Mouse (Mus musculus): ENCODE measurements around the gene Mbnl2.

DNA sequence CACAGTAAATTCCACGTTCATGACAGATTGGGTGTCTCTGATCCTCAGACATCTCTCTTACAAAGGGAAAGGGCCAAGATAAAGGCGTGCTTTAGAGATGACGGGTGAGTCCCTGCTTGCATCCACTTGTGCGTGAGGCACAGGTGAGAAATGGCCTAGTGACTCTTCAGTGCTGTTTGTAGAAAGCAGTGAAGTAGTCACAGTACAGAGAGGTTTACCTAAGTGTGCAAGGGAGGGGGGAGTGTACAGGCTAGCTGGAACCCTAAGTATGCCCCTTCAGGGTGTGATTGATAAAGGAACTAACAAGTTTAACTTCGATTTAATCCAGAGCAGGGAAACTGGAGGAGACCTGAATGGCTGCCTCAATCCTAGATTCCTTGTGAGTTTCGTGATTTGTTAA is 130.8 kb downstream of the Mbnl2 start:
- TF ChIP-seq POLR2A (IDR thresholded peaks at IDR 0.05; ENCODE audit: low read depth, low read length) = no peak
- TF ChIP-seq CTCF (conservative IDR thresholded peaks at IDR 0.05 in 1 of 2, IDR thresholded peaks at IDR 0.05 in 1 of 2; ENCODE audit: low read depth in 2 of 2, low read length in 2 of 2) = no peak
- TF ChIP-seq EP300 (IDR thresholded peaks at IDR 0.05; ENCODE audit: low read length) = no peak
- no peak for TF ChIP-seq TCF12 (IDR thresholded peaks at IDR 0.05; ENCODE audit: low read depth, low read length)
- TF ChIP-seq POLR2AphosphoS2 (IDR thresholded peaks at IDR 0.05; ENCODE audit: low read depth, low read length) = no peak
- TF ChIP-seq UBTF (IDR thresholded peaks at IDR 0.05; ENCODE audit: low read depth, low read length) = no peak
- no peak for TF ChIP-seq ETS1 (conservative IDR thresholded peaks at IDR 0.05; ENCODE audit: low read depth, low read length)
- TF ChIP-seq SIN3A (IDR thresholded peaks at IDR 0.05; ENCODE audit: low read length) = no peak
- no peak for TF ChIP-seq IRF4 (IDR thresholded peaks at IDR 0.05; ENCODE audit: low read depth, low read length)
- TF ChIP-seq MAX (IDR thresholded peaks at IDR 0.05; ENCODE audit: low read length) = no peak
- TF ChIP-seq ELF1 (IDR thresholded peaks at IDR 0.05; ENCODE audit: low read depth, low read length) = no peak
- TF ChIP-seq ZNF384 (IDR thresholded peaks at IDR 0.05; ENCODE audit: low read depth, low read length) = no peak
- TF ChIP-seq USF1 (IDR thresholded peaks at IDR 0.05; ENCODE audit: low read depth, low read length) = no peak
- TF ChIP-seq ZC3H11A (IDR thresholded peaks at IDR 0.05; ENCODE audit: low read depth, low read length) = no peak

All from CH12.LX (cell line).